Mouse (Mus musculus): ENCODE results near the gene Hspa1l. TPM values are rescaled to one million over a fixed set of nuclear protein-coding genes. Genes with fewer than 3 reads are reported as not detected.
"Not testable (repeated sequence)": the region's sequence is repeated elsewhere in the genome, so short reads cannot be mapped to it uniquely, and the experiment has no call there.

Gene Hspa1l
- polyA plus RNA-seq, 1 experiment from 2014 or later, result 0.66 TPM

- Histone ChIP-seq H3K27me3 (replicated peaks; ENCODE audit: control insufficient read depth, insufficient read depth, low read length) (no peaks in the 10 kb centered on the region), H3K27ac (ENCODE audit: low read depth, low read length) (peak overlapping the region; percentile 99), H3K4me1 (replicated peaks; ENCODE audit: control insufficient read depth, insufficient read depth, low read length) (peaks cover 52% of the 10 kb centered on the region), H3K4me3 (ENCODE audit: low read depth, low read length) (peak overlapping the region; percentile 98), H3K4me2 (peak overlapping the region; percentile 98), H3K36me3 (ENCODE audit: control insufficient read depth, insufficient read depth, low read length) (peaks cover 47% of the 10 kb centered on the region), H3K9ac (ENCODE audit: low read depth, low read length) (peak overlapping the region; percentile 99), H3K9me3 (ENCODE audit: control insufficient read depth, low read length) (no peaks in the 10 kb centered on the region)
- whole genome bisulfite sequencing, result under 1% methylated on average over 35 of the region's 35 CpGs
- DNase-seq (ENCODE audit: low spot score) (no peak), ATAC-seq (replicated peaks; ENCODE audit: low FRiP score) (peak; percentile 9)
Observed at GRCm38 (mm10) chr17:35001452-35002152, 29.1 kb downstream of the Hspa1l start.

- DNase-seq (ENCODE audit: low spot score), result no peak
Observed at GRCm38 (mm10) chr17:35002153-35002865, 29.8 kb downstream of the Hspa1l start.

GRCm38 (mm10) chr17:35003022-35003838 lies 30.7 kb downstream of the Hspa1l start:
- 52% methylated on average over 9 of the region's 9 CpGs for WGBS
- H3K4me1 ChIP-seq (replicated peaks; ENCODE audit: control insufficient read depth, insufficient read depth, low read length), result peaks cover 36% of the 10 kb centered on the region
- peak overlapping the region; percentile 99 for H3K9ac ChIP-seq (ENCODE audit: low read depth, low read length)
- H3K9me3 ChIP-seq (ENCODE audit: control insufficient read depth, low read length), result no peaks in the 10 kb centered on the region
- ATAC-seq (replicated peaks; ENCODE audit: low FRiP score) (no peak), DNase-seq (ENCODE audit: low spot score) (no peak)
- H3K27ac ChIP-seq (ENCODE audit: low read depth, low read length), result peak overlapping the region; percentile 99
- no peaks in the 10 kb centered on the region for H3K27me3 ChIP-seq (replicated peaks; ENCODE audit: control insufficient read depth, insufficient read depth, low read length)
- H3K4me2 ChIP-seq, result peak overlapping the region; percentile 98
- peak overlapping the region; percentile 98 for H3K4me3 ChIP-seq (ENCODE audit: low read depth, low read length)
- peaks cover 53% of the 10 kb centered on the region for H3K36me3 ChIP-seq (ENCODE audit: control insufficient read depth, insufficient read depth, low read length)

More at GRCm38 (mm10) chr17:35002153-35002865, 29.8 kb downstream of the Hspa1l start:
- Histone ChIP-seq H3K27ac (ENCODE audit: low read depth, low read length) (peak overlapping the region; percentile 99), H3K9me3 (ENCODE audit: control insufficient read depth, low read length) (no peaks in the 10 kb centered on the region), H3K4me2 (peak overlapping the region; percentile 98), H3K4me1 (replicated peaks; ENCODE audit: control insufficient read depth, insufficient read depth, low read length) (peaks cover 45% of the 10 kb centered on the region), H3K27me3 (replicated peaks; ENCODE audit: control insufficient read depth, insufficient read depth, low read length) (no peaks in the 10 kb centered on the region), H3K36me3 (ENCODE audit: control insufficient read depth, insufficient read depth, low read length) (peaks cover 50% of the 10 kb centered on the region), H3K9ac (ENCODE audit: low read depth, low read length) (peak overlapping the region; percentile 99), H3K4me3 (ENCODE audit: low read depth, low read length) (peak overlapping the region; percentile 98)
- 6% methylated on average over 12 of the region's 12 CpGs for WGBS
- ATAC-seq (replicated peaks; ENCODE audit: low FRiP score), result peak; percentile 16

GRCm38 (mm10) chr17:35004075-35004717 lies 31.7 kb downstream of the Hspa1l start:
- WGBS, result 90% methylated on average over 17 of the region's 17 CpGs
- no peak for ATAC-seq (replicated peaks; ENCODE audit: low FRiP score)
- H3K9me3 ChIP-seq (ENCODE audit: control insufficient read depth, low read length), result no peaks in the 10 kb centered on the region
- DNase-seq (ENCODE audit: low spot score), result no peak
- H3K9ac ChIP-seq (ENCODE audit: low read depth, low read length), result peak overlapping the region; percentile 10
- H3K27me3 ChIP-seq (replicated peaks; ENCODE audit: control insufficient read depth, insufficient read depth, low read length), result no peaks in the 10 kb centered on the region
- H3K36me3 ChIP-seq (ENCODE audit: control insufficient read depth, insufficient read depth, low read length), result peaks cover 49% of the 10 kb centered on the region
- no peak overlapping the region for H3K27ac ChIP-seq (ENCODE audit: low read depth, low read length)
- H3K4me2 ChIP-seq, result peak overlapping the region; percentile 98
- peaks cover 27% of the 10 kb centered on the region for H3K4me1 ChIP-seq (replicated peaks; ENCODE audit: control insufficient read depth, insufficient read depth, low read length)
- peak overlapping the region; percentile 3 for H3K4me3 ChIP-seq (ENCODE audit: low read depth, low read length)

GRCm38 (mm10) chr17:35005158-35005557 lies 32.7 kb downstream of the Hspa1l start:
- ATAC-seq (replicated peaks; ENCODE audit: low FRiP score) (no peak), DNase-seq (ENCODE audit: low spot score) (no peak)
- H3K4me3 ChIP-seq (ENCODE audit: low read depth, low read length), result 0 out of 2 replicates have a peak overlapping the region, but pooled peaks have one; percentile 1
- no peak overlapping the region for H3K27ac ChIP-seq (ENCODE audit: low read depth, low read length)
- H3K9me3 ChIP-seq (ENCODE audit: control insufficient read depth, low read length), result no peaks in the 10 kb centered on the region
- no peak overlapping the region for H3K9ac ChIP-seq (ENCODE audit: low read depth, low read length)
- H3K27me3 ChIP-seq (replicated peaks; ENCODE audit: control insufficient read depth, insufficient read depth, low read length), result no peaks in the 10 kb centered on the region
- 93% methylated on average over 10 of the region's 10 CpGs for WGBS
- H3K36me3 ChIP-seq (ENCODE audit: control insufficient read depth, insufficient read depth, low read length), result peaks cover 53% of the 10 kb centered on the region
- no peak overlapping the region for H3K4me2 ChIP-seq
- H3K4me1 ChIP-seq (replicated peaks; ENCODE audit: control insufficient read depth, insufficient read depth, low read length), result peaks cover 26% of the 10 kb centered on the region

- not testable (repeated sequence) for H3K27ac ChIP-seq (ENCODE audit: low read depth, low read length); ATAC-seq (replicated peaks; ENCODE audit: low FRiP score); H3K4me3 ChIP-seq (ENCODE audit: low read depth, low read length); H3K9ac ChIP-seq (ENCODE audit: low read depth, low read length); H3K9me3 ChIP-seq (ENCODE audit: control insufficient read depth, low read length); DNase-seq (ENCODE audit: low spot score); H3K27me3 ChIP-seq (replicated peaks; ENCODE audit: control insufficient read depth, insufficient read depth, low read length); H3K4me2 ChIP-seq
- Histone ChIP-seq H3K4me1 (replicated peaks; ENCODE audit: control insufficient read depth, insufficient read depth, low read length) (peaks cover 26% of the 10 kb centered on the region), H3K36me3 (ENCODE audit: control insufficient read depth, insufficient read depth, low read length) (peaks cover 61% of the 10 kb centered on the region)
- 93% methylated on average over 4 of the region's 5 CpGs for WGBS
Observed at GRCm38 (mm10) chr17:35005902-35006301, 33.4 kb downstream of the Hspa1l start.

GRCm38 (mm10) chr17:35007387-35007991 lies 35.0 kb downstream of the Hspa1l start:
- Histone ChIP-seq H3K27ac (ENCODE audit: low read depth, low read length) (no peak overlapping the region), H3K27me3 (replicated peaks; ENCODE audit: control insufficient read depth, insufficient read depth, low read length) (no peaks in the 10 kb centered on the region), H3K4me3 (ENCODE audit: low read depth, low read length) (no peak overlapping the region), H3K9me3 (ENCODE audit: control insufficient read depth, low read length) (no peaks in the 10 kb centered on the region), H3K4me1 (replicated peaks; ENCODE audit: control insufficient read depth, insufficient read depth, low read length) (peaks cover 22% of the 10 kb centered on the region), H3K9ac (ENCODE audit: low read depth, low read length) (no peak overlapping the region), H3K36me3 (ENCODE audit: control insufficient read depth, insufficient read depth, low read length) (peaks cover 72% of the 10 kb centered on the region), H3K4me2 (no peak overlapping the region)
- ATAC-seq (replicated peaks; ENCODE audit: low FRiP score), result no peak
- WGBS, result 91% methylated on average over 7 of the region's 7 CpGs
- no peak for DNase-seq (ENCODE audit: low spot score)

- no peak overlapping the region for H3K4me3 ChIP-seq (ENCODE audit: low read depth, low read length)
- ATAC-seq (replicated peaks; ENCODE audit: low FRiP score), result no peak
Observed at GRCm38 (mm10) chr17:35009586-35009985, 37.1 kb downstream of the Hspa1l start.

More at GRCm38 (mm10) chr17:35009586-35009985, 37.1 kb downstream of the Hspa1l start:
- Histone ChIP-seq H3K4me2 (no peak overlapping the region), H3K27me3 (replicated peaks; ENCODE audit: control insufficient read depth, insufficient read depth, low read length) (no peaks in the 10 kb centered on the region), H3K4me1 (replicated peaks; ENCODE audit: control insufficient read depth, insufficient read depth, low read length) (peaks cover 1% of the 10 kb centered on the region; the same call in 1 of the 2 replicates), H3K9ac (ENCODE audit: low read depth, low read length) (no peak overlapping the region), H3K27ac (ENCODE audit: low read depth, low read length) (no peak overlapping the region), H3K9me3 (ENCODE audit: control insufficient read depth, low read length) (no peaks in the 10 kb centered on the region), H3K36me3 (ENCODE audit: control insufficient read depth, insufficient read depth, low read length) (peaks cover 83% of the 10 kb centered on the region)
- 89% methylated on average over 7 of the region's 7 CpGs for WGBS
- DNase-seq (ENCODE audit: low spot score), result no peak

Data from liver, embryonic 11.5 days (tissue).